Mouse (Mus musculus) bone marrow macrophage, adult 2 months (primary cell): ENCODE results near the gene Tns3.

Experiments used
- CTCF ChIP-seq: IDR thresholded peaks from 2 replicates; pipeline ENCODE4 v1.5.1; 2012; ENCODE audit warnings: low read depth, mild to moderate bottlenecking, low read length, moderate library complexity
- POLR2A ChIP-seq: IDR thresholded peaks from 2 replicates; pipeline ENCODE4 v1.6.1; 2012; ENCODE audit warnings: mild to moderate bottlenecking, low read depth, low read length, borderline replicate concordance

DNA sequence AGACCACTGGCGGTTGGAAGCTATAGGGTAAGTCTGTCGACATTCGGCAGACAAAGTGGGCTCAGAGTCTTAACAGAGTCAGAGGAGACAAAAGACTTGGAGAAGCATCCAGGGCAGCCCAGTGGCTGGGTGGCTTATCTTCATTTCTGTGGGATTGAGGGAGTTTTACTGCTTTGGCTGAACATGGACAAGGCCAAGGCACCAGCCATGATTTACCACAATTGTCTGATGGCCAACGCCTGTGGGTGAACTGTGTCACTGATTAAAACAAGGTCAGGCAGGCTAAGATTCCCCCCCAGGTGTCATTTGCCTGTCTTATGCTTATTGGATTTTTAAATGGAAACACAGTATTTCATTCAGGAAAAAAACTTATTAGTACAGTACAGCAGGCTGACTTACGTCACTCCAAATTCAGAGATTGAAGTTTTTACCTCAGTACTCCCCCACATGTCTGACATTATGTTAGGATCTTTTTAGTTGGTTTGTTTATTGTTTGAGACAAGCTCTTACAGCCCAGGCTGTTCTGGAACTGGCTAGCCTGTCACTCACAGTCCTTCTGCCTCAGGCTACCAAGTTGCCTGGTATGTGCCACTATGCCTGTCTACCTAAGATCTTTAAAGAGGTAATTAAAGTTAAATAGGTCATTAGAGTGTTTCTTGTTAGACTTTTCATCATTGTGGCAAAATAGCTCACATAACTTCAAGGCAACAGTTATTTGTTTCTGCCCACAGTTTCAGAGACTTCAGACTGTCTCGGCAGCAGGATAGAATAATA is 11.6 kb upstream of the Tns3 start:
- TF ChIP-seq CTCF: no peak
- no peak for TF ChIP-seq POLR2A
